Mouse (Mus musculus): Measurements from ENCODE around the gene Egln3.

The Egln3 gene

DNA sequence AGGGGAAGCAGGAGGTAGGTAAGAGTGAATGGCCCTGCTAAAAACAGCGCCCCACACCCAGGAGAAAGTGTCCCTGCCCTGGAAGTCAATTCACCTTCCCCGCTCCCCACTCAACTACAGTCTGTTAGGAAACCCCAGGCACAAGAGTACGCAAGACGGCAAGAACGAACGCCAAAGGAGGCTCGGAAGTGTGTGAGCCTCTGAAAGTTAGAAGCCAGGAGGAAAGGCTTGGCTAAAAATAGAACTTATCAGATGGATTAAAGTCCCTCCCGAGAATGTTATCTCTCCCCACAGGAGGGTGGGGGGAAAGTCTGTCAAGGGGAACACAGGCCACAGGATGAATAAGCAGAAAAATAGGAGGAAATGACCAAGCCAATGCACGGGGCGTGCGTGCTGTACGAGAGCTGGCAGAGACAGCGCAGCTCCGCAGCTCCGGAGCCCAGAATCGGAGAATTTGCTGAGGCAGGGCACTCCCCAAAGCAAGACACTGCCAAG lies 41.0 kb downstream of the Egln3 start:
- DNase-seq (ENCODE audit: low spot score), result peak; percentile 19

- no peak for DNase-seq (ENCODE audit: low spot score)
Observed at GRCm38 (mm10) chr12:54161468-54162202, 42.0 kb downstream of the Egln3 start.

DNA sequence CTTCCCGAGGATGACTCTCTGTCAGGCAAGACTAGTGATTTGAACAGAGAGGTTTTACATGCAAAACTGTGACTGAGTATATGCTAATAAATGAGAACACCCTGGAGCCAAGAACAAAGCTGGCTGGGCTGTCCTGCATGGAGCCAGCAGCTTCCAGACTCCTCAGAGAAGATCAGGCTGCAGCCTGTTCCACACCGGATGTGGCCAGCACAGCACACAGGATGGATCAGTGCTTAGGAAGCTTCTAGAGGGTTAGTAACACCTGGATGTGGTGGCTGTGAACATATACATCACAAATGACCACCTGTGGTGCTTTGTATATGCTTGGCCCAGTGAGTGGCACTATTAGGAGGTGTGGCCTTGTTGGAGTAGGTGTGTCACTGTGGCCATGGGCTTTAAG lies 43.4 kb downstream of the Egln3 start:
- DNase-seq (ENCODE audit: low spot score), result no peak

GRCm38 (mm10) chr12:54154771-54155170 lies 48.9 kb downstream of the Egln3 start:
- no peak for DNase-seq (ENCODE audit: low spot score)

DNA sequence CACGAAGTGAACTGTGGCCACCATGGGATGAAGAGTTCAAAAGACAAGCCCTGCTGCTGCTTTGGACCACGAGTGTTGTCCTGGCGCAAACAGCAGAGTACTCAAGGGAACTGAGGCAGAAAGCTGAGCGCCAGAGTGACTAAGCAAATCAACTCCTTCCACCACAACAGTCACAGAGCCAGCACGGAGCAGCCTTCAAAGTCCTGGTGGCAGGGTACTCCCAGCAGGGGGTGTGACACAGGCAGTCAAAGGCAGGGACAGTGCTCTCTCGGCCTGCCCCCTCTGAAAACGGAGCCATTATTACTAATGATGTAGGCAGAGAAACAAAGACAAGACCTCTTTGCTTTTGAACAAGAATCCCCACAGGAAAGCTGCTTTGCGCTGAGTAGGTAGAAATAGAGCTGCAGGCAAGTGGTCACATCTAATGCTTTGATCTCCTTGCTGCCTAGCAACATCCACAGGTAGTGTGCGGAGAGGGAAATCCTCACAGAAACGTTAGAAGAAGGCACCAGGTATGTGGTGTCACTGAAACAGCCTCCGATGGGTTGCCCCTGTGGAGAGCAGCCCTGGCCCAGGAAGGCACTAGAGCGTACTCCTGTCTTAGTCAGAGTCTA lies 56.6 kb downstream of the Egln3 start:
- no peak for DNase-seq (ENCODE audit: low spot score)

Measured in urinary bladder, postnatal 25 days (tissue).